Mouse (Mus musculus): ENCODE results near the gene Gna12. TPM values are rescaled to one million over a fixed set of nuclear protein-coding genes. Genes with fewer than 3 reads are reported as not detected.

The Gna12 gene
- total RNA-seq, 2 experiments from 2014 or later = 37.6 to 54.8 TPM

GRCm38 (mm10) chr5:140731040-140731797 lies 99.0 kb downstream of the Gna12 start:
- no peak for ATAC-seq (replicated peaks; ENCODE audit: low FRiP score, low TSS enrichment, poor library complexity, severe bottlenecking)

- ATAC-seq (replicated peaks; ENCODE audit: low FRiP score, low TSS enrichment, poor library complexity, severe bottlenecking) = peak; percentile 18; the same call in 1 of the 2 replicates
Observed at GRCm38 (mm10) chr5:140726946-140727740, 103.1 kb downstream of the Gna12 start.

- no peak for ATAC-seq (replicated peaks; ENCODE audit: low FRiP score, low TSS enrichment, poor library complexity, severe bottlenecking)
Observed at GRCm38 (mm10) chr5:140726062-140726839, 104.0 kb downstream of the Gna12 start.

- ATAC-seq (replicated peaks; ENCODE audit: low FRiP score, low TSS enrichment, poor library complexity, severe bottlenecking) = no peak
Observed at GRCm38 (mm10) chr5:140723822-140724221, 106.4 kb downstream of the Gna12 start, which contains the start of gene Amz1. TSS of gene Amz1 (plus strand) at chr5:140724127.

GRCm38 (mm10) chr5:140722121-140722520 lies 108.1 kb downstream of the Gna12 start:
- ATAC-seq (replicated peaks; ENCODE audit: low FRiP score, low TSS enrichment, poor library complexity, severe bottlenecking) = no peak

GRCm38 (mm10) chr5:140720773-140721172 lies 109.5 kb downstream of the Gna12 start:
- no peak for ATAC-seq (replicated peaks; ENCODE audit: low FRiP score, low TSS enrichment, poor library complexity, severe bottlenecking)

- no peak for ATAC-seq (replicated peaks; ENCODE audit: low FRiP score, low TSS enrichment, poor library complexity, severe bottlenecking)
Observed at GRCm38 (mm10) chr5:140711040-140711439, 119.2 kb downstream of the Gna12 start.

- ATAC-seq (replicated peaks; ENCODE audit: low FRiP score, low TSS enrichment, poor library complexity, severe bottlenecking) = no peak
Observed at GRCm38 (mm10) chr5:140710315-140710714, 119.9 kb downstream of the Gna12 start.

Other genes with a start within 250 kb of the Gna12 start
- gene Lfng, start 223.1 kb downstream of the Gna12 start, total RNA-seq (2014; fragmentation: Nextera tagmentation) = 17.6 and 38.9 TPM in 2 replicates
- gene Lfng, start 223.1 kb downstream of the Gna12 start, total RNA-seq (2017) = 21.3 and 22.9 TPM in 2 replicates
- gene Ttyh3, start 181.4 kb downstream of the Gna12 start, total RNA-seq (2014; fragmentation: Nextera tagmentation) = 26.7 and 32.2 TPM in 2 replicates
- 5.6 and 8.6 TPM in 2 replicates for gene Ttyh3, start 181.4 kb downstream of the Gna12 start, total RNA-seq (2017)
- 23.0 and 24.6 TPM in 2 replicates for gene Iqce, start 128.1 kb downstream of the Gna12 start, total RNA-seq (2014; fragmentation: Nextera tagmentation)
- 5.6 and 13.0 TPM in 2 replicates for gene Iqce, start 128.1 kb downstream of the Gna12 start, total RNA-seq (2017)
- 24.7 and 25.7 TPM in 2 replicates for gene Brat1, start 125.4 kb downstream of the Gna12 start, total RNA-seq (2014; fragmentation: Nextera tagmentation)
- 14.9 and 15.7 TPM in 2 replicates for gene Brat1, start 125.4 kb downstream of the Gna12 start, total RNA-seq (2017)
- gene Amz1, start 106.3 kb downstream of the Gna12 start, total RNA-seq (2014; fragmentation: Nextera tagmentation) = 0.46 TPM in 1 of 2 replicates, not detected in the other
- gene Amz1, start 106.3 kb downstream of the Gna12 start, total RNA-seq (2017) = 1.3 TPM in 1 of 2 replicates, not detected in the other
- gene Card11, start 170.2 kb upstream of the Gna12 start, total RNA-seq (2014; fragmentation: Nextera tagmentation) = 0.79 and 2.1 TPM in 2 replicates
- 0.46 and 1.5 TPM in 2 replicates for gene Card11, start 170.2 kb upstream of the Gna12 start, total RNA-seq (2017)